Mouse (Mus musculus): ENCODE data around the gene Inafm1. TPM values are rescaled to one million over a fixed set of nuclear protein-coding genes. Genes with fewer than 3 reads are reported as not detected.

Gene Inafm1
- polyA plus RNA-seq, 1 experiment: 11.7 TPM

DNA sequence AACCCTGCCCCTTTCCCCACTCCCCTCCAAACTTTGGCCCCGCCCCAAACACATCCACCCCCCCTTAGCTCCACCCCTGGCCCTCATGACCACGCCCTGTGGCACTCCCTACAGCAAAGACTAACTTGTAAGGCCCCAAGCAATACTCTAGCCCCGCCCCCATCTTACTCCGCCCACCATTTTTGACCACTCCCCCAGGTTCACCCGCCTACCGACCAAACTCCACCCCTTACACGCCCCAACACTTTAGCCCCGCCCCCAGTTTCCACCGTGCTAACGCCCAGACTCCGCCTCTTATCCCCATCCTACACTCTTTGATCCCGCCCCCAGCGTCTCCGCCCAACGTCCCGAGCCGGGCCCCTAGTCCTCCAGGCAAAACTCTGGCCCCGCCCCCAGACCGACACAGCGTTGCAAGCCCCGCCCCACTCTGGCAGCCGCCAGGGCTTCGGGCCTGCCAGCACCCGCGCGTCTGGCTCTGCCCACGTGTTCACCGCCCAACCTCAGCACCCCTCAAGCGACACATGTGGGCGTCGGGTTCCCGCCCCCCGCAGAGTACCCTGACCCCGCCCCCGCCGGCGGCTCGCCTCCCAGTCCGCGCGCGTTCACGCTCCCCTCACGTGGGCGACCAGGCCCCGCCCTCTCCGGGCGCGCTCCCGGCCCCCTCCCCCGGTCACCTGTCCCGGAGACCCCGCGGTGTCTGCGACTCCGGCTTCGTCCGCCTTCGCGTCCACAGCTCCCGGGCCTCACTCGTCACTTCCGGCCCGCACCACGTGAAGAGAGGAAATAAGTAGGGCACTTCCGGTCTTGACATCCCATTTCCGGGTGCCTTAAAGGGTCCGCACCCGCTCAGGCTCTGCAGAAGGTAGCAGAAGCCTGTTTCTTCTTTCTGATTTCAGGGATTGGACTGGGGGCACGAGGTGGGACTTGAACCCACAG is 12.9 kb upstream of the Inafm1 start, which contains the start of gene Ccdc9:
Gene Ccdc9 (minus strand): TSS at position 770 of the 936 bp plus-strand sequence.
- peaks cover 11% of the 10 kb centered on the region for H3K4me1 ChIP-seq (ENCODE audit: control insufficient read depth, insufficient read depth, low read length)
- TF ChIP-seq POLR2A (IDR thresholded peaks at IDR 0.05; ENCODE audit: borderline replicate concordance, low read depth, low read length) (0 out of 2 replicates have a peak, but pooled peaks have one; percentile 50), CTCF (IDR thresholded peaks at IDR 0.05; ENCODE audit: low read depth, low read length) (no peak)
- H3K4me3 ChIP-seq (ENCODE audit: insufficient read depth, low read length): peak within 1 kb of the TSS; percentile 65
- H3K27ac ChIP-seq (ENCODE audit: insufficient read depth, low read depth, low read length): peak within 1 kb of the TSS; percentile 91

DNA sequence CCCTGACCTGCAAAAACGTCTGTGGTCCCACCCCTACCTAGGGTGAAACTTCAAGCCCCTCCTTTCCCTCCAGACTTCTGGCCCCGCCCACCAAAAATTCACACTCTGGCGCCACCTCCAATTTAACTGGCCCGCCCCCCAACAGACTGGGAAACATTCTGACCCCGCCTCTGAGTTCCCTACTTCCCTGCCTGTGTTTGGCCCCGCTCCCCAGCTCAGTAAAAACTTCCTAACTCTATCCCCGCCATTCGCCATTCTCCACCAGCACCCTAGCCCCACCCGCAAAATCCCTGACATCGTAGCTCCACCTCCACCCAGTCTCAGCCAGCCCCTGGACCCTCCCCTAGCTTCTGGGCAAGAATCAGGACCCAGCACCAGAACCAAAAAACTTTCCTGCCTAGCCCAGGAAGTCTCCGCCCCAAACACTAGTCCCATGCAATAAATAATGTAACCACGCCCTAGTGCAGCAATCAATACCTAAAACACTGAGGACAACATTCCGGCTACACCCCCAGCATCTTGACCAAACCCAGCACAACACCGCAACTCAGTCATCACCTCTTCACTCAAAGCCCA is 12.1 kb upstream of the Inafm1 start:
- peak overlapping the region; percentile 76 for H3K27ac ChIP-seq (ENCODE audit: insufficient read depth, low read depth, low read length)
- peaks cover 11% of the 10 kb centered on the region for H3K4me1 ChIP-seq (ENCODE audit: control insufficient read depth, insufficient read depth, low read length)
- TF ChIP-seq CTCF (IDR thresholded peaks at IDR 0.05; ENCODE audit: low read depth, low read length) (no peak), POLR2A (IDR thresholded peaks at IDR 0.05; ENCODE audit: borderline replicate concordance, low read depth, low read length) (no peak)
- peak overlapping the region; percentile 65 for H3K4me3 ChIP-seq (ENCODE audit: insufficient read depth, low read length)

DNA sequence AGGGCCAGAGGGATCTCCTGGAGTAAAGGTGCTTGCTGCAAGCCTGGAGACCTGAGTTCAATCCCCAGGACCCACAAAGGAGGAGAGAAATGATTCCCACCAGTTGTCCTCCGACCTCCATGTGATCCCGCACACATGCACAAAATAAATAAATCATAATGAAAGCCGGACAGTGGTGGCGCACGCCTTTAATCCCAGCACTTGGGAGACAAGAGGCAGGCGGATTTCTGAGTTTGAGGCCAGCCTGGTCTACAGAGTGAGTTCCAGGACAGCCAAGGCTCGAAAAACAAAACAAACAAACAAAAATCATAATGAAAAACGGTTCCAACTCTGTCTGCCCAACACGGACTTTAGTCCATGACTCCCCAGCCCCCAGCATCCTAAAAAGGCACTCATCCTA is 11.5 kb upstream of the Inafm1 start:
- Histone ChIP-seq H3K4me3 (ENCODE audit: insufficient read depth, low read length) (peak overlapping the region; percentile 65), H3K27ac (ENCODE audit: insufficient read depth, low read depth, low read length) (no peak overlapping the region), H3K4me1 (ENCODE audit: control insufficient read depth, insufficient read depth, low read length) (peaks cover 11% of the 10 kb centered on the region)
- TF ChIP-seq CTCF (IDR thresholded peaks at IDR 0.05; ENCODE audit: low read depth, low read length): no peak
- TF ChIP-seq POLR2A (IDR thresholded peaks at IDR 0.05; ENCODE audit: borderline replicate concordance, low read depth, low read length): no peak

DNA sequence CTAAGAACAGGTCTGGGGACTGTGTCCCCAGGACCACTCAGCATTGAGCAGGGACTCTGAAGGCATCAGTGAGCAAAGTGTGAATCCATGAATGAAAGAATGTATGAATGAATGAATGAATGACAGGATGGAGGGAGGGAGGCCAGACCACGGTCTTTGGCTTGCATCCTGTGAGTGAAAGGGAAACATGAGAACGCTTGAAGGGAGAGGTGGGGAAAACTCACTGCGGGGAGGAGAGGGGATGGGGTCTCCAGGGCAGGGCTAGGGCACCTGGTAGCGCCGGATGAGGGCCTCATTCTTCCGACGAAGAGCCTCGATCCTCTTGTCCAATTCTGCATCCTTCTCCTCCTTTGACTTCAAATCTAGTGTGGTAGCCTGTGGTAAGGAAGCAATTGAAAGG is 10.6 kb upstream of the Inafm1 start:
- TF ChIP-seq CTCF (IDR thresholded peaks at IDR 0.05; ENCODE audit: low read depth, low read length) (no peak), POLR2A (IDR thresholded peaks at IDR 0.05; ENCODE audit: borderline replicate concordance, low read depth, low read length) (no peak)
- Histone ChIP-seq H3K4me3 (ENCODE audit: insufficient read depth, low read length) (no peak overlapping the region), H3K27ac (ENCODE audit: insufficient read depth, low read depth, low read length) (no peak overlapping the region), H3K4me1 (ENCODE audit: control insufficient read depth, insufficient read depth, low read length) (peaks cover 11% of the 10 kb centered on the region)

DNA sequence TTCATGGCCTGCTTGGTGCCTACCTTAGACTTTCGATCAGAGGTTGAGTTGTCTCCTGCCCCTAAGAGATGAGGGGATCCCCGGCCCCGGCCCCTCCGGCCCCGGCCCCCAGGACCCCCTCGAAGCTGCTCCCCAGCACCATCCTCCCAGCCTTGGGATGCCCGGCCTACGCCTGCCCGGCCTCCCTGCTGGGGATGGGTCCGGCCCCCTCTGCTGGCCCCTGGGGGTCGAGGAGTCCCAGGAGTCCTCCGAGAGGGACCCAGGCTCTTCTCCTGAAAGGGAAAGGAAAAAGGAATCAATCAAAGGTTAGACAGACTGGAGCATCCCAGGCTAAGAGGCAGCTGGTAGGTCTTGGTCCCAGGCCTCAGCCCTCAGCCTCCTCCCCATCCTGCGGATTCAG is 8.9 kb upstream of the Inafm1 start:
- Histone ChIP-seq H3K4me3 (ENCODE audit: insufficient read depth, low read length) (no peak overlapping the region), H3K27ac (ENCODE audit: insufficient read depth, low read depth, low read length) (no peak overlapping the region), H3K4me1 (ENCODE audit: control insufficient read depth, insufficient read depth, low read length) (peaks cover 11% of the 10 kb centered on the region)
- TF ChIP-seq CTCF (IDR thresholded peaks at IDR 0.05; ENCODE audit: low read depth, low read length): no peak
- no peak for TF ChIP-seq POLR2A (IDR thresholded peaks at IDR 0.05; ENCODE audit: borderline replicate concordance, low read depth, low read length)

DNA sequence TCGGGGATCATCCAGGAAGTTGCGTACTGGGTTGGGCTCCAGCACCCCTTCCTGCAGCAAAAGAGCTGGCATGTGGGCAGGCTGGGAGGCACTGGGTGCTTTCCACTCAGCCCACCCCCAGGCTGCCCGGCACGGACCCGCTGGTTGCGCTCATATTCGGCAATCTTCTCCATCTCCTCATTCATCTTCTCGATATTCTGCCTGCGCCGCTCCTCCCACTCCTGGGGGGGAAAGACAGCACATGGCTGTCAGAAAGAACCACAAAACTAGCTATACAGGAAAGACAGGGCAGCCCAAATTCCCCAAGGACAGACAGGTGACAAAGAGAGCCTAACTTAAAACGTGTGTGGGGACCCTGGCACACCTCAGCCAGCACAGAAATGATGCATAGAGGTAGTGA is 7.3 kb upstream of the Inafm1 start:
- peaks cover 10% of the 10 kb centered on the region for H3K4me1 ChIP-seq (ENCODE audit: control insufficient read depth, insufficient read depth, low read length)
- no peak overlapping the region for H3K27ac ChIP-seq (ENCODE audit: insufficient read depth, low read depth, low read length)
- no peak overlapping the region for H3K4me3 ChIP-seq (ENCODE audit: insufficient read depth, low read length)
- TF ChIP-seq POLR2A (IDR thresholded peaks at IDR 0.05; ENCODE audit: borderline replicate concordance, low read depth, low read length): no peak
- TF ChIP-seq CTCF (IDR thresholded peaks at IDR 0.05; ENCODE audit: low read depth, low read length): no peak

DNA sequence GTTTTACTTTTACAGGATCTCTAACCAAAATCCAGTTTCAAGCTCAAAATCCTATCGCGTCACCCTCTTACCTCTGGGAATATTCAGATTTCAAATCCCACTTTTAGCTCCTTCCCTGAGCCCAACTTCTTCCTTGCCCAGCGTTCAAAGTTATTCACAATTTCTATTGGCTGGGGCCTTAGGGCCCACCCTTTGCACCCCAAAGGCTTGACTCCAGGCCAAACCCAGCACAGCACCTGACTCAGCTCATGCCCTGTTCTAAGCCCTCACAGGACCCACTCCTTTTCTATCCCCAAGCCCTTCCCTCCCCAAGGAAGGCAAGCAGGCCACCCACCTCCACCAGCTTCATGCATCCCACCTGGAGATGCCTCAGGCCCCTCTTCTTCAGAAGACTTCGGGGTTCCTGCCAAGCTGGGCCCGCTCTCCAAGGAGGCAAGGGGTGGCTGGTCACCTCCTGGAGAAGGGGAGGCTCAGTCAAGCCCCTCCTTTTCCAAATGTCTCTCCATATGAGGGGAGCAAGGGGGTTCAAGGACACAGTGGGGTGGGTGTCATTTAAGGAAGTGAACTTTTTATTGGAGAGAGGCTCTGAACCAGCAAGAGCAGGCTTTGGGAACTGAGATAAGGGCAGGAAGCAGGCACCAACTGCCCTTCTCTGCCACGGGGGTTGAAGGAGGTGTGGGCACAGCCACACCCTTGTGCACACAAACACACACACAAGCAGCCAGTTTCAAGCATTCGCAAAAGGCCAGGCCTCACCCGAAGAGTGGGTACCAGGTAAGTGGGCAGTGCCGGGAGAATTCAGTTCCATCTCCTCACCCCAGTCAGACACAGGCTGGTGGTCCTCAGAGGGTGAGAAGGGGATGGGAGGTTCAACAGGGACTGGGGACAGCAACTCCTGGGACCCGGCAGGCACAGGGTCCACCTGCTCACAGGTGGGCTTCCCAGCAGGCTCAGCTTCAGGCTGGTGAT is 1.8 kb upstream of the Inafm1 start:
- TF ChIP-seq POLR2A (IDR thresholded peaks at IDR 0.05; ENCODE audit: borderline replicate concordance, low read depth, low read length): no peak
- no peak for TF ChIP-seq CTCF (IDR thresholded peaks at IDR 0.05; ENCODE audit: low read depth, low read length)
- peaks cover 28% of the 10 kb centered on the region for H3K4me1 ChIP-seq (ENCODE audit: control insufficient read depth, insufficient read depth, low read length)
- H3K27ac ChIP-seq (ENCODE audit: insufficient read depth, low read depth, low read length): no peak overlapping the region
- no peak overlapping the region for H3K4me3 ChIP-seq (ENCODE audit: insufficient read depth, low read length)

DNA sequence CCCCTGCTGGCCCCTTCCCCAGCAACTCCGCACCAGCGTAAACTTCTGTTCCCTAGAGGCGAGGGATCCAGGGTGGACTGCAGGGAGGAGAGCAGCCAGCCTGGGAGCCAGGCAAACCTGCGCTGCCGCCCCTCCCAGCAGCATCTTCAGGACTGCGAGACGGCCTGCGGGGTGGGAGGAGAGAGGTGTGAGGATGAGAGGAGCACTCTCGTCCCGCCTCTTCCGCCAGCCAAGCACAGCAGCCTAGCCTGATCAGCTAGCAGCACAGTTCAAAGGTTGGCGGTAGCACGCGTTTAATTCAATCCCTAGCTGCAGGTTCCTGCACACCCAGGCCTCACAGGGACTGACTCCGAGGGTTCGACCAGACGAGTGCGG is 336 bp upstream of the Inafm1 start:
- Histone ChIP-seq H3K4me1 (ENCODE audit: control insufficient read depth, insufficient read depth, low read length) (peaks cover 28% of the 10 kb centered on the region), H3K4me3 (ENCODE audit: insufficient read depth, low read length) (peak overlapping the region; percentile 63), H3K27ac (ENCODE audit: insufficient read depth, low read depth, low read length) (peak overlapping the region; percentile 41)
- TF ChIP-seq POLR2A (IDR thresholded peaks at IDR 0.05; ENCODE audit: borderline replicate concordance, low read depth, low read length) (no peak), CTCF (IDR thresholded peaks at IDR 0.05; ENCODE audit: low read depth, low read length) (no peak)

DNA sequence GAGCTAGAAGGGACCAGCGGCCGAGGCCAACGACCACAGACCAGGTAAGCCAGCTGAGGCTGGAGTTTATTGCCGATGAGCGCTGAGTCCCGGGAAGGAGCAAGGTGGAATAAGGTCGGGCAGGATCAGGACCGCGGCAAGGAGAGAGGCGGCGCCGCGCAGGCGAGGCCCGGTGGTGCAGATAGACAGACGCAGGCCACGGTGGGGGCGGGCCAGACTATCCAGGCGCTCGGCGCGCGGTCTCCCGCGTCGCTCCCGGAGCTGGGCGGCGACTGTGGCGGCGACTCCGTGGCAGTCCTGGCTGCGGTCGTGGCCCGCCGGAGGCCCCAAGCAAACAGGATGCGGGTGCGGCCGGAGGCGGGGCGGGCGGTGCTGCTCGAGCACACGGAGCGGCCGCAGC is 736 bp downstream of the Inafm1 start:
- Histone ChIP-seq H3K4me1 (ENCODE audit: control insufficient read depth, insufficient read depth, low read length) (peaks cover 28% of the 10 kb centered on the region), H3K4me3 (ENCODE audit: insufficient read depth, low read length) (peak overlapping the region; percentile 84), H3K27ac (ENCODE audit: insufficient read depth, low read depth, low read length) (peak overlapping the region; percentile 37)
- TF ChIP-seq CTCF (IDR thresholded peaks at IDR 0.05; ENCODE audit: low read depth, low read length) (no peak), POLR2A (IDR thresholded peaks at IDR 0.05; ENCODE audit: borderline replicate concordance, low read depth, low read length) (no peak)

Data from bone marrow macrophage, adult 2 months (primary cell).